Mouse (Mus musculus): ENCODE measurements around the gene Zwilch.

- no peak for TF ChIP-seq POLR2A (IDR thresholded peaks at IDR 0.05; ENCODE audit: control insufficient read depth, extremely low read depth, insufficient read depth, low read length, poor library complexity)
- TF ChIP-seq CTCF (IDR thresholded peaks at IDR 0.05; ENCODE audit: borderline replicate concordance, control insufficient read depth, extremely low read depth, insufficient read depth, low read length, poor library complexity): no peak
These were observed 83.9 kb downstream of the Zwilch start for GRCm38 (mm10) chr9:64089004-64089403.
